Mouse (Mus musculus) erythroblast, embryonic 14.5 days (primary cell): ENCODE measurements around the gene A930002H24Rik. TPM values are rescaled to one million over a fixed set of nuclear protein-coding genes. Genes with fewer than 3 reads are reported as not detected.
"Not testable (repeated sequence)": the region's sequence is repeated elsewhere in the genome, so short reads cannot be mapped to it uniquely, and the experiment has no call there.

Experiments
- H3K27me3 ChIP-seq: 2 replicates; pipeline ENCODE4 v1.6.1; 2012; ENCODE audit warnings: inconsistent platforms; ENCODE audit not compliant: control insufficient read depth
- H3K36me3 ChIP-seq: 2 replicates; pipeline ENCODE4 v1.6.1; 2012; ENCODE audit warnings: mild to moderate bottlenecking, inconsistent platforms; ENCODE audit not compliant: control insufficient read depth
- H3K4me1 ChIP-seq: 2 replicates; pipeline ENCODE4 v1.6.1; 2012; ENCODE audit warnings: inconsistent platforms; ENCODE audit not compliant: control insufficient read depth
- H3K4me3 ChIP-seq: replicated peaks from 2 replicates; pipeline ENCODE3; 2012; ENCODE audit warnings: moderate library complexity, mild to moderate bottlenecking, inconsistent platforms
- H3K9me3 ChIP-seq: 2 replicates; pipeline ENCODE4 v1.6.1; 2012; ENCODE audit warnings: low read length, inconsistent platforms, mixed read lengths; ENCODE audit not compliant: control insufficient read depth
- GATA1 ChIP-seq: IDR thresholded peaks from 2 replicates; pipeline ENCODE4 v1.6.1; 2012; ENCODE audit warnings: low read length, inconsistent platforms, mixed read lengths
- TAL1 ChIP-seq: IDR thresholded peaks from 3 replicates; pipeline ENCODE4 v1.6.1; 2012; ENCODE audit warnings: low read length, inconsistent platforms, mixed read lengths
- polyA plus RNA-seq: library from polyadenylated mRNA; stranded (reverse); fragments of >175 nt; gene quantifications from 2 replicates; pipeline ENCODE4 v1.2.3, GENCODE M21; 2012

A930002H24Rik gene
- polyA plus RNA-seq, 1 experiment: 0.11 TPM

DNA sequence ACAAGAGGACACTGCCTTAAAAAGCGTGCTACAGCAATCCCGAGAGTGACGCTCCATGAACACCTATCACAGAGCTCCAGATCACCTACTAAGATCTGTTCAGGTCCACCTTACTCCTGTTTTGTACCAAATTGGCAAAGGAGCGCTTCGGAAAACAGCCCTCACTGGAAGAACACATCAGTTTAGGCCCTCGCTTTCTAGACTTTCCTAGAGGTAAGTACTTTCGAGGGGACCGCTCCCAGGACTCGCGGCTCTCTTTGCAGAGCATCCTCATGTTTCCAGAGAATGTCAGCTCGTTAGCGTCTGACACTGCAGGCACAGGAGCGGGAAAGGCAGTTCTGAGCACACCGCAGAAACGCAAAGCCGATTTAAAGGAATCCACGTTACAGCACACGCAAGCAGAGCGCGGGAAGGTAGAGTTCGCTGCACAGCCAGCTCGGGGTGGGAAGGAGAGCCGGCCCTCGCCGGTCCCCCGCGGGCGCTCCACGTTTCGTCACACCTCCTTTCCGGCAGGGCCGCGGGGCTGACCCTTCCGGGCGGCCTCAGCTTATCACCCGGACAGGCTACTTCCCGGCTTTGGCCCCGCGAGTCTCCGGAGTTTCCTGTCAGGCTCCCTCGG lies 470 bp downstream of the A930002H24Rik start, which contains the start of gene Fer:
Gene Fer (plus strand): TSS at position 51 of the 619 bp plus-strand sequence.
- peak within 1 kb of the TSS; percentile 93 for H3K4me3 ChIP-seq
- H3K36me3 ChIP-seq: no peaks in the 10 kb centered on the region
- peaks cover 29% of the 10 kb centered on the region for H3K27me3 ChIP-seq
- no peaks in the 10 kb centered on the region for H3K9me3 ChIP-seq
- TF ChIP-seq TAL1: no peak
- TF ChIP-seq GATA1: no peak
- H3K4me1 ChIP-seq: peaks cover 26% of the 10 kb centered on the region

DNA sequence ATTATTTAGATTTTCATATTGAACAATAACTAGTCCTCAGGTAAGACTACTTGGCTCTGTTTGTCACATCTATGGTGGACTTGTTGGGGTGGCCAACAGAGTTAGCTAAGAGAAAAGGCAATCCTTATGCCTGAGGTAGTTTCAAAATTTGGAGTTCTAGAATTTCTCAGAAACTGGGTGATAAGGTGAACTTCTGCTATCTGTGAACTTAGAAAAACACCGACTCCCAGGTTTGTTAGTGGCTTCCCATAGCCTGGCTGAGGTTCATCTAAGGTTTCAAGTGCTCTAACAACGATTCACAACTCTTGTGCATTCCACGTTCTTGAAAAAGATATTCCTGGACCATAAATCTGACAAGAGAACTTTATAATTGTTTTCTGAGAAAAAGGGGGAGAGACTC lies 1.2 kb downstream of the A930002H24Rik start:
- Histone ChIP-seq H3K9me3 (no peaks in the 10 kb centered on the region), H3K27me3 (peaks cover 29% of the 10 kb centered on the region), H3K4me1 (peaks cover 26% of the 10 kb centered on the region), H3K4me3 (no peak overlapping the region), H3K36me3 (no peaks in the 10 kb centered on the region)
- TF ChIP-seq GATA1 (no peak), TAL1 (no peak)

DNA sequence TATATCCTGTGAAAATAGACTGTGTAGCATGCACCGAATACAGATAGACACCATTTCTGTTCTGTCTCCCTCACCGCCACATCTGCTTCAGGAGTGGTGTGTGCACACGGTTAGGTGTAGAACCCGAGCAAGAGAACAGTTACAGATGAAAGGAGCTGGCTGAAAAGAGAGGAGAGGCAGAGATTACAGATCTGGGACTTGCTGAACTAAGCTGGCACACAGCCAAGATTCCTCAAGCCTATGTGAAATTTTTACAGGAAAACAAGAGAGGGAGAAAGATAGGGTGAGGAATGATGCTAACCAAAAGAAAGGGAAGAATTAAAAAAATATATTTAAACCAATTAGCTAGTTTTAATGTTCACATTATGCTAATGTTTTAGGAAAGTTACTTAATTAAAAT lies 2.6 kb downstream of the A930002H24Rik start:
- no peaks in the 10 kb centered on the region for H3K9me3 ChIP-seq
- TF ChIP-seq GATA1 (no peak), TAL1 (no peak)
- H3K4me3 ChIP-seq: no peak overlapping the region
- peaks cover 26% of the 10 kb centered on the region for H3K4me1 ChIP-seq
- H3K36me3 ChIP-seq: no peaks in the 10 kb centered on the region
- peaks cover 29% of the 10 kb centered on the region for H3K27me3 ChIP-seq

DNA sequence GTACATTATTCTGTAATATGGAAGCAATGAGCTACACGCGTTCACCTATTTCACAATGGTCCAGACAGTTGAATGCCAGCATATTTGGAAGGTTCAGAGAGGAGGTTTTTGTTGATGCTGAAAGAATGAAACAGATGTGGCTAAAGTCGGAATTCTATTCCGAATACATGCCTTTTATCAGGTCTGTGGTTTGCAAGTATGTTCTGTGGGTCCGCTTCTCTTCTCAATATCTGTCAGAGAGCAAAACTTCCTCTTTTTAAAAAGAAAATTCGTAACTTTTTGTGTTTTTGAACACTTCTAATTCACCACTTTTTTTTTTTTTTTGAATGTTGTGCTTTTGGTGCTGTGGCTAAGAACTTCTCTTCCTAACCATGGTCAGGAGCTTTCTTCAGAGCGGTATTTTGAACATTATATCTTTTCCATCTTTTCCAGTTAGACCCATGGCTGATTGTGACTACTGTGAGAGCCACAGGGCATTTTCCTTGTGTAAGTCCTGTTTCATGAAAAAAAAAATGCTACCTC lies 6.5 kb downstream of the A930002H24Rik start:
- no peak overlapping the region for H3K4me3 ChIP-seq

GRCm38 (mm10) chr17:63850016-63850415 lies 13.6 kb downstream of the A930002H24Rik start:
- H3K4me3 ChIP-seq: peak overlapping the region; percentile 76
- H3K36me3 ChIP-seq: no peaks in the 10 kb centered on the region
- no peaks in the 10 kb centered on the region for H3K27me3 ChIP-seq
- TF ChIP-seq GATA1 (no peak), TAL1 (no peak)
- H3K9me3 ChIP-seq: no peaks in the 10 kb centered on the region
- peaks cover 14% of the 10 kb centered on the region for H3K4me1 ChIP-seq

More for the DNA sequence above, 6.5 kb downstream of the A930002H24Rik start:
- Histone ChIP-seq H3K4me1 (no peaks in the 10 kb centered on the region), H3K9me3 (no peaks in the 10 kb centered on the region), H3K27me3 (peaks cover 12% of the 10 kb centered on the region), H3K36me3 (no peaks in the 10 kb centered on the region)
- no peak for TF ChIP-seq GATA1
- TF ChIP-seq TAL1: no peak

DNA sequence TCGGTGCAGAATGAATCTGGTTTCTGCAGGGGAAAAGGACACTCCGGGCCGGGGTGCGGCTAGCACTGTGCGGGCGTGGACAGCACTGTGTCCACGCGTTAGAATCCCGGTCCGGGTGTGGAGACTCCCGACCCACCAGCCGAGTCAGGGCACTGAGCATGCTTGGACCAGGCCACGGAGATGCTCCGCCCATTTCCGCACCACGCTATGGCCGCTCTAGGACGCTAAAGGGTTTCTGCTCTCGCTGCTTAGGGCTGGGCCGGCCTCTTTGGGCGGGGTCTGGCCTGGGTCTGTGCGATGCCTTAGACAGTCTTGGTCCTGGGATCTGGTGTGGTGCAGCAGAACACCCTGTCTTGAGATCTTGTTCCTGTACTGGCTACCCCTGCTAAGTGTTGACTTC lies 14.0 kb downstream of the A930002H24Rik start:
- H3K4me3 ChIP-seq: peak overlapping the region; percentile 76
- H3K27me3 ChIP-seq: no peaks in the 10 kb centered on the region
- no peaks in the 10 kb centered on the region for H3K9me3 ChIP-seq
- peaks cover 14% of the 10 kb centered on the region for H3K4me1 ChIP-seq
- no peaks in the 10 kb centered on the region for H3K36me3 ChIP-seq
- no peak for TF ChIP-seq TAL1
- no peak for TF ChIP-seq GATA1

DNA sequence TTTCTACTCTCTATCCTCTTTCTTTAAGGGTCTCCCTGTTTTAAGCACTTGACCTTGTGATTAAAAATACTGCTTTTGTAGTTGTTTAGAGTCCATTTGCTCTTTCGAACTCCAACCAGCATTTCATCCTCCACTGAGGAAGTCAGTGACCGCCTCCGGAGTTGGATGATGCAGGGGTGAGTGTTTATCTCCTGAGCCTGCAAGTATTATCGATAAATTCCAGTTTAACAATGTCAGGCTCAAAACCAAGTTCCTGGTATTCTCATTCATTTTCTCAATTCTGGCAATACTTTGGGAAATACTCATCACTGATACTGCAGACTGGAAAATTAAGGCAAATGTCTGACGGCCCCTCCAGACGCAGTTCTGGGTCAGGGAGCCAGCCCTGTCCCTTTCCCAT lies 14.4 kb downstream of the A930002H24Rik start:
- no peaks in the 10 kb centered on the region for H3K27me3 ChIP-seq
- no peaks in the 10 kb centered on the region for H3K36me3 ChIP-seq
- peak overlapping the region; percentile 76 for H3K4me3 ChIP-seq
- H3K9me3 ChIP-seq: no peaks in the 10 kb centered on the region
- peaks cover 14% of the 10 kb centered on the region for H3K4me1 ChIP-seq
- no peak for TF ChIP-seq TAL1
- TF ChIP-seq GATA1: no peak

DNA sequence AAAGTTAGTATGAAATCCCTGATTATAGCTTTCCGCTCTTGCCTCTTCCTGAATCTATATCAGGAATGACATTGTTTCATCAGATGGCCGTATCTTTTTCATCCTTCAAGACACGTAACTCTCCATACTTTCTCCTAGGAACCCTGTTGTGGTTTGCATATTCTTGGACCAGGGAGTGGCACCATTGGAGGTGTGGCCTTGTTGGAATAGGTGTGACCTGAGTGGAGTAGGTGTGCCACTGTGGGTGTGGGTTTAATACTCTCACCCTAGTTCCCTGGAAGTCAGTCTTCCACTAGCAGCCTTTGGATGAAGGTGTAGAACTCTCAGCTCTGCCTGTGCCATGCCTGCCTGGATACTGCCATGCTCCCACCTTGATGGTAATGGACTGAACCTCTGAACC lies 17.8 kb downstream of the A930002H24Rik start:
- not testable (repeated sequence) for H3K36me3 ChIP-seq, H3K4me3 ChIP-seq, H3K9me3 ChIP-seq, H3K27me3 ChIP-seq
- H3K4me1 ChIP-seq: peaks cover 14% of the 10 kb centered on the region

DNA sequence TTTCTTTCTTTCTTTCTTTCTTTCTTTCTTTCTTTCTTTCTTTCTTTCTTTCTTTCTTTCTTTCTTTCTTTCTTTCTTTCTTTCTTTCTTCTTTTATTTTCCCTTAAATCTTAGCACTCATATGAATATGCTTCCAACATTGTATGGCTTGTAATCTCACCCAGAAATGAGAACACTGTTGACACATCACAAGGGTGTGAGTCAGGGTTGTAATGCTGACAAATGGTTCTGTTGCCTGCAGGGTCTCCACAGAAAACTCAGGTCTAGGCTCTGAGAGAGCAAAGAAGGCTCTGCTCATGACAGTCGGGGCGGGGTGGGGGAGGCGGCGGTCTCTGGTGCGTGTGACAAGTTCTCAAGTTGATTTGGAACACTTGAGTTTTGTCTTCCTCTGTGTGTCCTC lies 18.7 kb downstream of the A930002H24Rik start:
- H3K4me1 ChIP-seq: peaks cover 11% of the 10 kb centered on the region
- H3K4me3 ChIP-seq: no peak overlapping the region
- H3K36me3 ChIP-seq: no peaks in the 10 kb centered on the region
- H3K9me3 ChIP-seq: no peaks in the 10 kb centered on the region
- no peaks in the 10 kb centered on the region for H3K27me3 ChIP-seq
- TF ChIP-seq TAL1 (no peak), GATA1 (no peak)

DNA sequence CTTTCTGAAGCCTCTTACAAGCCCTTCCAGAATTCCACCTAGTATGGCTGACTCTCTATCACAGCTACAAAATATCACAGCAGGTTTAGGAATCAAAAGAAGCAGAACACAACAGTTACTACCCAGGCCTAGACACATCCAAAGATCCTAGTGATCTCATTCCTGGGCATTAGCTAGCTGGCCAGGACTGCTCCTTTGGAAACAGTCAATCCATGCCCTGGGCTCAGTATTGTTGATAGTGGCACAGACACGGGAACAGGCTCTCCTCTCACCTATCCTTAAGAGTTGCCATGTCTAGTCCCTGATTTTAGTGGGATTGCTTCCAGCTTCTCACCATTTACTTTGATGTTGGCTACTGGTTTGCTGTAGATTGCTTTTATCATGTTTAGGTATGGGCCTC lies 21.4 kb downstream of the A930002H24Rik start:
- Histone ChIP-seq H3K9me3 (no peaks in the 10 kb centered on the region), H3K27me3 (no peaks in the 10 kb centered on the region), H3K4me1 (no peaks in the 10 kb centered on the region), H3K36me3 (no peaks in the 10 kb centered on the region), H3K4me3 (no peak overlapping the region)
- TF ChIP-seq GATA1 (no peak), TAL1 (no peak)
